Mouse (Mus musculus) embryonic facial prominence, embryonic 14.5 days (tissue): ENCODE measurements around the gene Tmem37. TPM values are rescaled to one million over a fixed set of nuclear protein-coding genes. Genes with fewer than 3 reads are reported as not detected.

Experiments
- ATAC-seq: fragments of 200-750 bp; cut with Nextera tagmentation; 2 replicates; pipeline ENCODE4 v1.8.0; 2017; ENCODE audit warnings: low read depth, moderate number of reproducible peaks, moderate TSS enrichment
- DNase-seq: peaks from one replicate; pipeline ENCODE4 v3.0.0-alpha.2; 2015; ENCODE audit warnings: low spot score
- H3K27ac ChIP-seq: fragments of 300-500 bp; sonication (generic); replicated peaks from 2 replicates; pipeline ENCODE4 v1.5.1; 2014; ENCODE audit warnings: low read depth, mild to moderate bottlenecking, low read length, moderate library complexity
- H3K27me3 ChIP-seq: fragments of 300-500 bp; sonication (generic); replicated peaks from 2 replicates; pipeline ENCODE4 v1.6.1; 2014; ENCODE audit warnings: low read length; ENCODE audit not compliant: control insufficient read depth, insufficient read depth
- H3K36me3 ChIP-seq: fragments of 300-500 bp; sonication (generic); 2 replicates; pipeline ENCODE4 v1.6.1; 2014; ENCODE audit warnings: low read length, mixed read lengths; ENCODE audit not compliant: control insufficient read depth, insufficient read depth
- H3K4me1 ChIP-seq: fragments of 300-500 bp; sonication (generic); 2 replicates; pipeline ENCODE4 v1.6.1; 2014; ENCODE audit warnings: antibody characterized with exemption, low read length; ENCODE audit not compliant: control insufficient read depth, insufficient read depth
- H3K4me2 ChIP-seq: fragments of 300-500 bp; sonication (generic); 2 replicates; pipeline ENCODE4 v1.6.1; 2014; ENCODE audit warnings: low read depth, mild to moderate bottlenecking, low read length, moderate library complexity, mixed read lengths
- H3K4me3 ChIP-seq: fragments of 300-500 bp; sonication (generic); 2 replicates; pipeline ENCODE4 v1.5.1; 2014; ENCODE audit warnings: low read depth, mild to moderate bottlenecking, low read length
- H3K9ac ChIP-seq: fragments of 300-500 bp; sonication (generic); 2 replicates; pipeline ENCODE4 v1.6.1; 2014; ENCODE audit warnings: low read depth, mild to moderate bottlenecking, low read length, moderate library complexity, mixed read lengths
- H3K9me3 ChIP-seq: fragments of 300-500 bp; sonication (generic); 2 replicates; pipeline ENCODE4 v1.6.1; 2016; ENCODE audit warnings: low read length; ENCODE audit not compliant: control insufficient read depth
- WGBS: fragments of 180-500 bp; shearing (Covaris S2); extraction: QIAGEN DNeasy Blood & Tissue Kit; methylation state at CpG from one replicate; pipeline ENCODE4 v1.1.7; 2014; 5-methylcytosine and 5-hydroxymethylcytosine counted together
- polyA plus RNA-seq: library from polyadenylated mRNA; unstranded; fragments of >200 nt; fragmentation: Nextera tagmentation; extraction: Ambion mirVana; gene quantifications from 2 replicates; pipeline ENCODE4 v1.2.1, GENCODE M21; 2014

Tmem37 gene
- polyA plus RNA-seq, 1 experiment from 2014 or later, result 19.8 TPM

DNA sequence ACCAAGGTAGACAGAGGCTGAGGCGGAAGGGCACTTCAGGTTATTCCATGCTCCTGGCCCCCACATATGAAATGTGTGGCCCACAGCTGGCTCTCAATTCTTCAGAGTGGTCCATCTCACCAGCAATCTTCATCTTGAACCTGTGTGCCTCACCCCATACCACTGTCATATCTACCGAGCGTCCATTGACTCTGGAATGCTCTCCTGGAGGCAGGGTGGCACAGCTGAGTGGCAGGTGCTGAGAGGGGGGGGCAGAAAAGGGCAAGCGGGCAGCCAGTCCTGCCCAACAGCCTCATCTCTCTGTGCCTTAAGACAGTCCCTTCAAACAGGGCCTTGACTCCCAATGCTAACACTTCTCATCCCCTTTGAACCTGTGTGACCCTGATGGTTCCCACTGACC lies 2.7 kb downstream of the Tmem37 start:
- no peak overlapping the region for H3K9ac ChIP-seq
- peaks cover 20% of the 10 kb centered on the region for H3K27me3 ChIP-seq
- H3K4me1 ChIP-seq, result 0 out of 2 replicates have a peak, but pooled peaks cover 8% of the 10 kb centered on the region
- no peaks in the 10 kb centered on the region for H3K9me3 ChIP-seq
- ATAC-seq (no peak), DNase-seq (no peak)
- WGBS, result 80% methylated on average over 4 of the region's 4 CpGs
- no peaks in the 10 kb centered on the region for H3K36me3 ChIP-seq
- H3K4me2 ChIP-seq, result no peak overlapping the region
- no peak overlapping the region for H3K4me3 ChIP-seq
- no peak overlapping the region for H3K27ac ChIP-seq

DNA sequence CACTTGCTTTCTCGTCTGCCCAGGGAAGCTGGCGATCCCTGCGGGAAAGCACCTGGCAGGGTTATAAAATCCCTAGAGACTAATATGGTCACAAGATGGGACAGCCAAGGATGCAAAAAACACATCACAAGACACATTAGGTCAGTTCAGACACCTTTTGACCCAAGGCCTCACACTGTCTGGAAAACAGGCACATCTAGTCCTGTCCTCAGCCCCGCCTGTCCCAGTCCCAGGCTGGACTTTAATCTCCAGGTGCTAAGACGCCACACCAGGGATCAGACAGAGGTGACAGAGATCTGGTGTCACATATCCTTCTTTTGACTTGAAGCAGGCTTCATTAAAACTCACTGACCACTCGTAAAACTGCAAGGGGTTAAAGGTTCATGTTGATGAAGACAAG lies 3.7 kb downstream of the Tmem37 start:
- 62% methylated on average over 6 of the region's 6 CpGs for WGBS
- ATAC-seq (no peak), DNase-seq (no peak)
- H3K4me3 ChIP-seq, result no peak overlapping the region
- no peaks in the 10 kb centered on the region for H3K36me3 ChIP-seq
- H3K9ac ChIP-seq, result no peak overlapping the region
- H3K4me1 ChIP-seq, result 0 out of 2 replicates have a peak, but pooled peaks cover 8% of the 10 kb centered on the region
- H3K27ac ChIP-seq, result no peak overlapping the region
- H3K9me3 ChIP-seq, result no peaks in the 10 kb centered on the region
- peaks cover 20% of the 10 kb centered on the region for H3K27me3 ChIP-seq
- H3K4me2 ChIP-seq, result no peak overlapping the region

DNA sequence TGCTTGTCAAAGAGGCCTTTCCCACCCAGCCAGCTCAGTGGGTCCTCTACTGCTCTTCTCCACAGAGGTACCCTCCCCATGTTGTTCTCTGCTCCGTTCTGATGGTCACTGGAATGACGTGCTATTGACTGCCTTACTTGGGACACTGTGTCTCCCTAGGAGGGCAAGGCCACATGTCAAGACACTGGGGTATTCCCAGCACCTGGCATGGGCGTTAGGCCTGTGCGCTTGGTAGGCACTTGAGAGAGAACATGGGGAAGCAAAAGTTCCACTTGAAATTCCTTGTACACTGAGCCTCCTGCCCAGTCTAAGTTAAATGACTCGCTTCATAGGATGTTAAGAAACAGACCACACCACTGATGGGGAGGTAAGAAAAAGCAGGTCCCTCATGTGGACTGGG lies 4.8 kb downstream of the Tmem37 start:
- H3K36me3 ChIP-seq, result no peaks in the 10 kb centered on the region
- H3K4me3 ChIP-seq, result no peak overlapping the region
- ATAC-seq (no peak), DNase-seq (no peak)
- no peaks in the 10 kb centered on the region for H3K9me3 ChIP-seq
- H3K9ac ChIP-seq, result no peak overlapping the region
- H3K4me1 ChIP-seq, result 0 out of 2 replicates have a peak, but pooled peaks cover 7% of the 10 kb centered on the region
- peaks cover 19% of the 10 kb centered on the region for H3K27me3 ChIP-seq
- 80% methylated on average over 5 of the region's 5 CpGs for WGBS
- no peak overlapping the region for H3K27ac ChIP-seq
- no peak overlapping the region for H3K4me2 ChIP-seq

DNA sequence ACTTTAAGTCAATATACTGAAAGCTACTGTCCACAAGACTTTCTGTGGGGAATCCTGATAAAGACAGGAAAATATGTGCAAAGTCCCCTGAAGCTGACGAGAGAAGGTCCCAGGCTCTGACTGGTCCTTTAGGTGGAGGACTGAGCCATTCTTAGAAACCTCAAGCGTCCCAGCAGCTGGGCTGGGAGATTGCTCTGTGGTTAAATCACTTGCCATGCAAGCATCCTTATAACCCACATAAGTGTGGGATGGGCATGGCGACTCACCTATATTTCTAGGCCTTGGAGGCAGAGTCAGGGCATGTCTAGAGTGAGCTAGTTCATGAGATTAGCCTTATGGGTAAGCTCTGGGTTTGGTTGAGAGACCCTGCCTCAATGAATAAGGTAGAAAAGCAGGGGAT lies 7.2 kb downstream of the Tmem37 start:
- H3K4me1 ChIP-seq, result no peaks in the 10 kb centered on the region
- no peaks in the 10 kb centered on the region for H3K27me3 ChIP-seq
- no peak overlapping the region for H3K9ac ChIP-seq
- no peaks in the 10 kb centered on the region for H3K9me3 ChIP-seq
- ATAC-seq (no peak), DNase-seq (no peak)
- no peak overlapping the region for H3K4me3 ChIP-seq
- no peak overlapping the region for H3K4me2 ChIP-seq
- WGBS, result 88% methylated on average over 3 of the region's 3 CpGs
- H3K36me3 ChIP-seq, result no peaks in the 10 kb centered on the region
- H3K27ac ChIP-seq, result no peak overlapping the region

DNA sequence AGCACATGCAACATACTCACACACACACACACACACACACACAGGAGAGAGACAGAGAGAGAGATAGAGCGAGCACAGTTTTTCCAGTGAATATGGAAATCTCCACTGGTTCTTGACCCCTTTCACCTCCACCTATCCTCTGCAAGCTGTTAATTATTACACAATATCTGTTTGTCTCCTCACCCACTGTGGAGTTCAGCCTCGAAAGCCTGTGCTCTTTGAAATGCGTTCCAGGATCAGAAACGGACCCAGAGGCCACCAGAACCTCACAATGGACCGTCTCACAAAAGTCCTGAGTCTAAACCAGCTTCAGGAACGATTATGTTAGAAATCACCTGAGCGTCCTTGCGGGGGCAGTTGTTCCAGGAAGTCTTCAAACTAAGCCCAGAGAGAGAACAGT lies 7.7 kb downstream of the Tmem37 start:
- no peak overlapping the region for H3K27ac ChIP-seq
- no peak overlapping the region for H3K4me2 ChIP-seq
- WGBS, result 86% methylated on average over 8 of the region's 8 CpGs
- H3K27me3 ChIP-seq, result no peaks in the 10 kb centered on the region
- DNase-seq (no peak), ATAC-seq (no peak)
- no peak overlapping the region for H3K4me3 ChIP-seq
- H3K4me1 ChIP-seq, result no peaks in the 10 kb centered on the region
- H3K36me3 ChIP-seq, result no peaks in the 10 kb centered on the region
- H3K9me3 ChIP-seq, result no peaks in the 10 kb centered on the region
- no peak overlapping the region for H3K9ac ChIP-seq

DNA sequence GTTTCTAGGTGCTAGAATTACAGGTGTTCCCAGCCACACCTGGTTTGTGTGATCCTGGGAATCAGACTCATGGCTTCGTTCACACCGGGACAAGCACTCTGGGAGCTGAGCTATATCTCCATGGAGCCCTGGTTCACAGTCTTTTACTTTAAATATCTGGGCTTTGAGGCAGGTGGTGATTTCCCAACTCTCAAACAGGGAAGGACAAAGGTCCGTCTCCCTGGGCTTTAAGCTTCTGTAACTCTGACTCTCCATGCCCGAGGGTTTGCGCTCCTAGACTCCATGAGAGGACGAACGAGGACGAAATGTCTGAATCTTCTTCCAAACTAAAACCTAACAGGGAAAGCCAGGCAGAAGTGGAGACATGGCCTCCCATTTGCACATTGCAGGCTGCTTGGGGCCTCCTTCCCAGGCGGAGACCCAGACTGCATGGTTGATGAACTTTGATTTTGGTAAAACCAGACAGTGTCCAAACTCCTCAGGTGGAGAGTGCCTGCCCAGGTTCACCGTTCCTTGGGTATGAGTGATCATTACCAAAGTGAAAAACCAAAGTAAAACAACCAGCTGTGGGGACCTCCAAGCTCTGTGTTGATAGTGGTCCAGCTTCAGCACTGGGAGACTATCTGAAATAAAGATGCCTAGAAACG lies 9.7 kb downstream of the Tmem37 start:
- WGBS, result 90% methylated on average over 11 of the region's 11 CpGs
- H3K4me2 ChIP-seq, result no peak overlapping the region
- no peak for ATAC-seq

DNA sequence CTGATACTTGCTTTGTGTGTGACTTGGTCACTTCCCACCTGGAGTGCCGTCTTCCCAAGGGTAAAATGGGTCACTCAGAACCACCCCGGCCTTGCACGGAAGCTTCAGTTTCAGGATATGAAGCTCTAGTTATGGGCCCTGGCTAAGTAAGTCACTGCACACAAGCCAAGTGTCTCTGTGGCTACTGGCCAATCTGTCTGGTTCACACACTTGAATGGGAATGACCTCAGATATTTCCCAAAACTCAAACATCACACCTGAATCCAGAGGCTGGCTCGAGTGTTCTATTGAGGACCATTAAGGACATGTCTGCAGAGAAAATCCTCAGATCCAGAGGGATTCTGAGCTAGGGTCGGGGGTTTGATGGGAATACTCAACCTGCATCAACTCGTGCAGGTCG lies 11.6 kb downstream of the Tmem37 start:
- Histone ChIP-seq H3K9me3 (no peaks in the 10 kb centered on the region), H3K27me3 (no peaks in the 10 kb centered on the region), H3K9ac (no peak overlapping the region), H3K27ac (no peak overlapping the region), H3K4me3 (no peak overlapping the region), H3K4me1 (peaks cover 5% of the 10 kb centered on the region), H3K36me3 (no peaks in the 10 kb centered on the region), H3K4me2 (no peak overlapping the region)
- no peak for ATAC-seq
- WGBS, result 90% methylated on average over 7 of the region's 7 CpGs
- no peak for DNase-seq

More for the DNA sequence above, 9.7 kb downstream of the Tmem37 start:
- Histone ChIP-seq H3K9me3 (no peaks in the 10 kb centered on the region), H3K4me3 (no peak overlapping the region), H3K36me3 (no peaks in the 10 kb centered on the region), H3K4me1 (no peaks in the 10 kb centered on the region), H3K27me3 (no peaks in the 10 kb centered on the region), H3K27ac (no peak overlapping the region), H3K9ac (no peak overlapping the region)
- no peak for DNase-seq

DNA sequence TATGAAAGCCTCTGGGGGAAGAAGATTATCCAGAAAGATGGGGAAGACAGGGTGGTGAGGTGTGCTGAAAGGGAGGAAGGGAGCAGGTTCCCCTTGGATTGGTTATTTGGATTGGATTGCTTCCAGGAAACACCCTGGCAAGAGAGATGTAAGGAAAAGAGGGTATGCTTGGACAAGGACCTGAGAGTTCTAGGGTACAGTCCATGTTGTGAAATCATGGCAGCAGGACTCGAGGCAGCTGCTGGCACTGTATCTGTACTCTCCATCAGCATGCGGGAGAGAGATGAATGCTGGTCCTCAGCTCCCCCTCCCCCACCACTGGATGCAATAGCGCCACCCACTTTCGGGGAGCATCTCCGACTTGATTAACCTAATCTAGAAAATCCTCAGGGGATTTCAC lies 13.2 kb downstream of the Tmem37 start:
- H3K27me3 ChIP-seq, result no peaks in the 10 kb centered on the region
- no peak for ATAC-seq
- no peaks in the 10 kb centered on the region for H3K9me3 ChIP-seq
- no peak for DNase-seq
- no peak overlapping the region for H3K4me2 ChIP-seq
- WGBS, result 60% methylated on average over 5 of the region's 5 CpGs
- H3K9ac ChIP-seq, result no peak overlapping the region
- H3K36me3 ChIP-seq, result no peaks in the 10 kb centered on the region
- H3K4me1 ChIP-seq, result peaks cover 6% of the 10 kb centered on the region
- no peak overlapping the region for H3K4me3 ChIP-seq
- H3K27ac ChIP-seq, result no peak overlapping the region

DNA sequence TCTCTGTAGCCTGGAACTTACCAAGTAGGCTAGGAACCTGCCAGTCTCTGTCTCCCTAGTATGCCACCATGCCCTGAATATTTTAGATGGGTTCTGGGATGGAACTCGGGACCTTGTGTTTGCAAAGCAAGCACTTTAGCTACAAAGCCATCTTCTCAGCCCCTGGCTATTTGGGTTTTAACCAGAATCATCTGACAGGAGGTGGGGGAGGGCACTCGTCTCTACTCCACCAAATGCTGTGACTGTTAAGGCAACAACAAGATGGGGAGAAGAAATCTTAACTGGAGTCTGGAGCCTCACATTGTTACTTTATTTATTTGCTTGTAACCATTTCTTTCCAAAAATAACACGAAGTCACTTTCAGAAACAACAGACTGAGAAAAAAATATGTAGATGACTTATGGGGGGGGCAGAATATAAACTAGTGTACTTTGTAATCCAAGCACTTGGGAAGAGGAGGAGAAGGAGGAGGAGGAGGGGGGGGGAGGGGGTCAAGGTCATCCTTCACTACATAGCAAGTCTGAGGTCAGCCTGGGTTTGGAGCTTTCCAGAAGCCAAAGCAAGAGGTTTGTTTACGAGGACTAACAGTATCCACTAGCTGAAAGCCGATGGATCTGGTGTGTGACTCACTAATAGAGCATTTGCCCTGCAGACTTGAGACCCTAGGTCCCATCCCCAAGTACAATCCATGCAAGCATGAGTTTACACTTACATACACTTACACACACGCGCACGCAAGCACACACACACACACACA lies 16.0 kb downstream of the Tmem37 start:
- 56% methylated on average over 8 of the region's 8 CpGs for WGBS
- Histone ChIP-seq H3K4me1 (peaks cover 6% of the 10 kb centered on the region), H3K27me3 (no peaks in the 10 kb centered on the region), H3K36me3 (no peaks in the 10 kb centered on the region), H3K9me3 (no peaks in the 10 kb centered on the region), H3K9ac (no peak overlapping the region), H3K27ac (no peak overlapping the region), H3K4me3 (no peak overlapping the region), H3K4me2 (no peak overlapping the region)
- ATAC-seq (no peak), DNase-seq (no peak)
